Mouse (Mus musculus): ENCODE results near the gene Tmem161a.

DNA sequence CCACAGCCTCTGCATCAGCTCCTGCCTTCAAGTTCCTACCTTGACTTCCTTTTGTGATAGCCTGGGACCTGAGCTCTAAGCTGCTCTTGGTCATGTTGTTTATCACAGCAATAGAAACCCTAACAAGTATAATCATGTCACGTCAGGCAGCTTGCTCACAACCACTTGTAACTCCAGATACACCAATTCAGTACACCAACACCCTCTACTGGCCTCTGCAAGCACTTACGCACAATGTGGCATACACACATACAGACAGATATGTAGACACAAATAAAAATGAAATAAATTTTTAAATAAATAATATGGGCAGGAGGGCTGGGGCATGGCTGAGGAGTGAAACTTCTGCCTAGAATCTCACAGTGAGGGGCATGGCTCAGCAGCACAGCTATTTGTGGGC, 23.6 kb downstream of the Tmem161a start:
- TF ChIP-seq CTCF (IDR thresholded peaks at IDR 0.05; ENCODE audit: extremely low read depth, insufficient read depth, insufficient read length, insufficient replicate concordance) (no peak), POLR2A (IDR thresholded peaks at IDR 0.05; ENCODE audit: low read depth, low read length) (no peak)

Measured in spleen, adult 2 months (tissue).